Mouse (Mus musculus): Measurements from ENCODE around the gene Shcbp1.
"Not testable (repeated sequence)": the region's sequence is repeated elsewhere in the genome, so short reads cannot be mapped to it uniquely, and the experiment has no call there.

Gene Shcbp1

GRCm38 (mm10) chr8:4779254-4780055 is at the start of gene Shcbp1:
Shcbp1 (minus strand) TSS chr8:4779567.
- in situ Hi-C loops (cut with MboI) = loop anchor here (10.0 kb wide), 1 partner anchor 165 kb away; the partner anchor contains the start of gene Zfp958

GRCm38 (mm10) chr8:4808831-4809230 is 29.5 kb upstream of the Shcbp1 start:
- in situ Hi-C loops (cut with MboI) = no loop called here

GRCm38 (mm10) chr8:4800524-4801122 is 21.3 kb upstream of the Shcbp1 start:
- in situ Hi-C loops (cut with MboI) = no loop called here

- in situ Hi-C loops (cut with MboI) = loop anchor here (10.0 kb wide), 1 partner anchor 163 kb away; the partner anchor contains the start of gene Zfp958
Measured at GRCm38 (mm10) chr8:4778266-4778665, 1.1 kb downstream of the Shcbp1 start.

GRCm38 (mm10) chr8:4764751-4765150 is 14.6 kb downstream of the Shcbp1 start:
- in situ Hi-C loops (cut with MboI) = no loop called here

GRCm38 (mm10) chr8:4753048-4753447 is 26.3 kb downstream of the Shcbp1 start:
- in situ Hi-C loops (cut with MboI) = no loop called here

- in situ Hi-C loops (cut with MboI) = no loop called here
Measured at GRCm38 (mm10) chr8:4730942-4731341, 48.4 kb downstream of the Shcbp1 start.

GRCm38 (mm10) chr8:4715546-4715945 is 63.8 kb downstream of the Shcbp1 start:
- in situ Hi-C loops (cut with MboI) = no loop called here

GRCm38 (mm10) chr8:4708346-4708745 is 71.0 kb downstream of the Shcbp1 start:
- in situ Hi-C loops (cut with MboI) = not testable (repeated sequence)

GRCm38 (mm10) chr8:4707916-4708315 is 71.5 kb downstream of the Shcbp1 start:
- in situ Hi-C loops (cut with MboI) = not testable (repeated sequence)

GRCm38 (mm10) chr8:4691634-4692033 is 87.7 kb downstream of the Shcbp1 start:
- in situ Hi-C loops (cut with MboI) = no loop called here
